Comparison of ENCODE assay signal across 23 mouse cellular contexts in genomic region chr19:53661938-53662722, GRCm38 (mm10). TPM values are rescaled to one million over a fixed set of nuclear protein-coding genes. Genes with fewer than 3 reads are reported as not detected.
DNase-seq lines count a peak whose midpoint lies in the region; ATAC-seq lines count a peak whose summit lies in the region.
"Had no signal": no experiment of that assay in that cellular context is flagged by ENCODE, and none has a peak within 500 bp of the region (broad histone marks: within the 10 kb centered on the region; RNA-seq: fewer than 3 reads in every experiment).

No protein-coding gene starts in this region.

- peak overlapping the region; percentile 36 for H3K4me2 ChIP-seq in heart, embryonic 11.5 days
- H3K4me2 ChIP-seq in midbrain, embryonic 12.5 days (replicated peaks): no peak overlapping the region
- no peak overlapping the region for H3K4me2 ChIP-seq in midbrain, embryonic 14.5 days (ENCODE audit: low read length)
- H3K4me2 ChIP-seq in heart, embryonic 16.5 days (ENCODE audit: low read depth, low read length): peak overlapping the region; percentile 67
- H3K4me2 ChIP-seq: embryonic facial prominence, embryonic 12.5 days; forebrain, embryonic 12.5 days; hindbrain, embryonic 13.5 days had no signal

- H3K4me1 ChIP-seq in heart, embryonic 11.5 days (ENCODE audit: control insufficient read depth, insufficient read depth, low read length): peaks cover 26% of the 10 kb centered on the region
- H3K4me1 ChIP-seq in midbrain, embryonic 12.5 days: peaks cover 6% of the 10 kb centered on the region; the same call in 1 of the 2 replicates
- H3K4me1 ChIP-seq in midbrain, embryonic 14.5 days (ENCODE audit: control insufficient read depth, insufficient read depth, low read length): no peaks in the 10 kb centered on the region
- H3K4me1 ChIP-seq in heart, embryonic 16.5 days (ENCODE audit: control insufficient read depth, insufficient read depth, low read length): peaks cover 14% of the 10 kb centered on the region
- H3K4me1 ChIP-seq: embryonic facial prominence, embryonic 12.5 days; hindbrain, embryonic 13.5 days had no signal

- intact Hi-C loops in heart, postnatal 14 days (cut with DNase I): no loop called here

- H3K36me3 ChIP-seq in heart, embryonic 11.5 days (ENCODE audit: control insufficient read depth, insufficient read depth, low read length): no peaks in the 10 kb centered on the region
- H3K36me3 ChIP-seq in midbrain, embryonic 12.5 days: no peaks in the 10 kb centered on the region
- H3K36me3 ChIP-seq in midbrain, embryonic 14.5 days (ENCODE audit: control insufficient read depth, insufficient read depth, low read length): no peaks in the 10 kb centered on the region
- no peaks in the 10 kb centered on the region for H3K36me3 ChIP-seq in heart, embryonic 16.5 days (ENCODE audit: control insufficient read depth, insufficient read depth)
- H3K36me3 ChIP-seq: embryonic facial prominence, embryonic 12.5 days; forebrain, embryonic 12.5 days; hindbrain, embryonic 13.5 days had no signal

- WGBS in heart, embryonic 11.5 days (ENCODE audit: insufficient replicate concordance): 45% methylated on average over 14 of the region's 14 CpGs
- 41% methylated on average over 14 of the region's 14 CpGs for WGBS in midbrain, embryonic 12.5 days
- WGBS in midbrain, embryonic 14.5 days: 35% methylated on average over 14 of the region's 14 CpGs
- 35% methylated on average over 14 of the region's 14 CpGs for WGBS in heart, embryonic 16.5 days

- H3K9me3 ChIP-seq in heart, embryonic 11.5 days (replicated peaks; ENCODE audit: control insufficient read depth, low read length): no peaks in the 10 kb centered on the region
- H3K9me3 ChIP-seq in midbrain, embryonic 12.5 days: no peaks in the 10 kb centered on the region
- H3K9me3 ChIP-seq in midbrain, embryonic 14.5 days (ENCODE audit: control insufficient read depth, low read length): no peaks in the 10 kb centered on the region
- no peaks in the 10 kb centered on the region for H3K9me3 ChIP-seq in heart, embryonic 16.5 days (replicated peaks; ENCODE audit: control insufficient read depth, low read length)
- H3K9me3 ChIP-seq: embryonic facial prominence, embryonic 12.5 days; forebrain, embryonic 12.5 days; hindbrain, embryonic 13.5 days had no signal

- no peak for DNase-seq in heart, postnatal 14 days
- DNase-seq in midbrain, embryonic 14.5 days: no peak
- DNase-seq in yolk sac, embryonic 10.5 days (ENCODE audit: low spot score): no peak
- no peak for DNase-seq in adrenal gland, adult 2 months
- DNase-seq: adrenal gland, postnatal 25 days; cerebellum, adult 9-11 months; gastrocnemius, adult 2 months; kidney, adult 18-20 months; kidney, postnatal 4 days; layer of hippocampus, adult 9-11 months; lung, postnatal 4 days; right cerebral cortex, postnatal 4 days; thymus, adult 18-20 months; thymus, postnatal 36 days had no signal

- H3K4me3 ChIP-seq in heart, embryonic 11.5 days (ENCODE audit: low read depth, low read length): no peak overlapping the region
- no peak overlapping the region for H3K4me3 ChIP-seq in midbrain, embryonic 12.5 days
- H3K4me3 ChIP-seq in midbrain, embryonic 14.5 days (replicated peaks; ENCODE audit: low read depth, low read length): no peak overlapping the region
- peak overlapping the region; percentile 46 for H3K4me3 ChIP-seq in heart, embryonic 16.5 days (ENCODE audit: low read length)
- H3K4me3 ChIP-seq: embryonic facial prominence, embryonic 12.5 days; erythroblast, embryonic 14.5 days; forebrain, embryonic 12.5 days; gastrocnemius, adult 2 months; hindbrain, embryonic 13.5 days had no signal

- peak overlapping the region; percentile 74 for H3K27ac ChIP-seq in heart, embryonic 11.5 days (ENCODE audit: low read depth, low read length)
- no peak overlapping the region for H3K27ac ChIP-seq in midbrain, embryonic 12.5 days (replicated peaks)
- H3K27ac ChIP-seq in midbrain, embryonic 14.5 days (replicated peaks; ENCODE audit: low read depth, low read length): no peak overlapping the region
- peak overlapping the region; percentile 95 for H3K27ac ChIP-seq in heart, embryonic 16.5 days (ENCODE audit: low read length)
- H3K27ac ChIP-seq: embryonic facial prominence, embryonic 12.5 days; forebrain, embryonic 12.5 days; gastrocnemius, adult 2 months; hindbrain, embryonic 13.5 days had no signal

- H3K9ac ChIP-seq in heart, embryonic 11.5 days (ENCODE audit: low read depth, low read length): no peak overlapping the region
- no peak overlapping the region for H3K9ac ChIP-seq in midbrain, embryonic 12.5 days (replicated peaks)
- H3K9ac ChIP-seq in midbrain, embryonic 14.5 days (replicated peaks; ENCODE audit: low read length): no peak overlapping the region
- peak overlapping the region; percentile 66 for H3K9ac ChIP-seq in heart, embryonic 16.5 days (ENCODE audit: low read length)
- H3K9ac ChIP-seq: embryonic facial prominence, embryonic 12.5 days; forebrain, embryonic 12.5 days; hindbrain, embryonic 13.5 days had no signal

- ATAC-seq in heart, embryonic 11.5 days (replicated peaks; ENCODE audit: insufficient number of reproducible peaks, low FRiP score, low TSS enrichment): no peak
- ATAC-seq in midbrain, embryonic 12.5 days (ENCODE audit: low FRiP score, low read depth): peak; percentile 34; the same call in 1 of the 2 replicates
- no peak for ATAC-seq in midbrain, embryonic 14.5 days (ENCODE audit: low FRiP score, low TSS enrichment)
- no peak for ATAC-seq in heart, embryonic 16.5 days (replicated peaks; ENCODE audit: extremely low read depth, insufficient read depth, low FRiP score)
- ATAC-seq: inflammation-experienced regulatory T-cells, adult 6 months; midbrain, embryonic 16.5 days had no signal

- H3K27me3 ChIP-seq in heart, embryonic 11.5 days (ENCODE audit: control insufficient read depth, insufficient read depth, low read length): no peaks in the 10 kb centered on the region
- peaks cover 6% of the 10 kb centered on the region; the same call in 1 of the 2 replicates for H3K27me3 ChIP-seq in midbrain, embryonic 12.5 days
- H3K27me3 ChIP-seq in midbrain, embryonic 14.5 days (ENCODE audit: control insufficient read depth, insufficient read depth, low read length): no peaks in the 10 kb centered on the region
- no peaks in the 10 kb centered on the region for H3K27me3 ChIP-seq in heart, embryonic 16.5 days (ENCODE audit: control insufficient read depth, insufficient read depth, low read length)
- H3K27me3 ChIP-seq: embryonic facial prominence, embryonic 12.5 days; forebrain, embryonic 12.5 days; hindbrain, embryonic 13.5 days had no signal

RNA-seq across cellular contexts. Expression of gene Rbm20, which starts 15.0 kb away (rescaled TPM):
- 25.0 and 36.4 TPM in 2 replicates for polyA plus RNA-seq in heart, embryonic 11.5 days (2014; fragmentation: Nextera tagmentation; extraction: Ambion mirVana)
- total RNA-seq in heart, postnatal 14 days (2021): 100 to 1,000 TPM; 224 to 225 TPM
- polyA plus RNA-seq in midbrain, embryonic 12.5 days (2016; fragmentation: Nextera tagmentation; extraction: Ambion mirVana): 1.3 and 1.9 TPM in 2 replicates
- 0.61 TPM in 2 replicates for polyA plus RNA-seq in midbrain, embryonic 14.5 days (2014; fragmentation: Nextera tagmentation; extraction: Ambion mirVana)
- 48.1 and 50.7 TPM in 2 replicates for polyA plus RNA-seq in heart, embryonic 16.5 days (2015; fragmentation: Nextera tagmentation; extraction: Ambion mirVana)
- total RNA-seq in adrenal gland, adult 2 months (2021): 1 to 10 TPM; 1.2 to 2.0 TPM
- 0.49 and 1.0 TPM in 2 replicates for polyA plus RNA-seq in adrenal gland, adult 2 months (2012; rRNA removed)
- polyA plus RNA-seq: erythroblast, embryonic 14.5 days had no signal

Comparison
In these comparisons a context has a peak if more than half of its experiments do, and no peak if none do; other contexts are left out.
1. H3K27ac ChIP-seq: peak in heart, embryonic 11.5 days (single experiment) and heart, embryonic 16.5 days (single experiment); none in midbrain, embryonic 12.5 days (single experiment) and midbrain, embryonic 14.5 days (single experiment).
2. H3K4me2 ChIP-seq: peak in heart, embryonic 11.5 days (single experiment) and heart, embryonic 16.5 days (single experiment); none in midbrain, embryonic 12.5 days (single experiment) and midbrain, embryonic 14.5 days (single experiment).